Mouse (Mus musculus) Patski (cell line): ENCODE results near the gene Gm48552. TPM values are rescaled to one million over a fixed set of nuclear protein-coding genes. Genes with fewer than 3 reads are reported as not detected.

Experiments
- ATAC-seq: fragments of 100-300 bp; one replicate; pipeline ENCODE4 v1.8.0; 2021
- CTCF ChIA-PET: fragments of 350-600 bp; sonication (Branson Sonifier 250); formaldehyde crosslinking; loops from one replicate; lab custom pipeline; 2022; ENCODE audit warnings: inconsistent platforms; lab: Charles Lee
- POLR2A ChIA-PET: fragments of 350-600 bp; sonication (Branson Sonifier 250); formaldehyde crosslinking; loops from one replicate; lab custom pipeline; 2022; ENCODE audit warnings: antibody characterized with exemption, inconsistent platforms; lab: Charles Lee
- DNase-seq: peaks from one replicate; pipeline ENCODE4 v3.0.0-alpha.2; 2011; ENCODE audit warnings: low read depth, low spot score
- H3K27me3 ChIP-seq: fragments of 371-371 bp; one replicate; pipeline ENCODE4 v1.5.1; 2021
- CTCF ChIP-seq: fragments of 100-300 bp; IDR thresholded peaks from one replicate; pipeline ENCODE4 v1.5.1; 2021
- in situ Hi-C: fragments of 300-500 bp; cut with MboI; formaldehyde crosslinking; loops from 3 replicates; pipeline ENCODE4 v1.11.1; 2018; ENCODE audit warnings: low pct_unique_long_range_greater_than_20kb, mixed read lengths
- polyA plus RNA-seq: library from polyadenylated mRNA; unstranded; gene quantifications from one replicate; pipeline ENCODE4 v1.2.3, GENCODE M21; 2021

Gm48552 gene
- polyA plus RNA-seq, 1 experiment from 2014 or later, result 0.76 TPM

DNA sequence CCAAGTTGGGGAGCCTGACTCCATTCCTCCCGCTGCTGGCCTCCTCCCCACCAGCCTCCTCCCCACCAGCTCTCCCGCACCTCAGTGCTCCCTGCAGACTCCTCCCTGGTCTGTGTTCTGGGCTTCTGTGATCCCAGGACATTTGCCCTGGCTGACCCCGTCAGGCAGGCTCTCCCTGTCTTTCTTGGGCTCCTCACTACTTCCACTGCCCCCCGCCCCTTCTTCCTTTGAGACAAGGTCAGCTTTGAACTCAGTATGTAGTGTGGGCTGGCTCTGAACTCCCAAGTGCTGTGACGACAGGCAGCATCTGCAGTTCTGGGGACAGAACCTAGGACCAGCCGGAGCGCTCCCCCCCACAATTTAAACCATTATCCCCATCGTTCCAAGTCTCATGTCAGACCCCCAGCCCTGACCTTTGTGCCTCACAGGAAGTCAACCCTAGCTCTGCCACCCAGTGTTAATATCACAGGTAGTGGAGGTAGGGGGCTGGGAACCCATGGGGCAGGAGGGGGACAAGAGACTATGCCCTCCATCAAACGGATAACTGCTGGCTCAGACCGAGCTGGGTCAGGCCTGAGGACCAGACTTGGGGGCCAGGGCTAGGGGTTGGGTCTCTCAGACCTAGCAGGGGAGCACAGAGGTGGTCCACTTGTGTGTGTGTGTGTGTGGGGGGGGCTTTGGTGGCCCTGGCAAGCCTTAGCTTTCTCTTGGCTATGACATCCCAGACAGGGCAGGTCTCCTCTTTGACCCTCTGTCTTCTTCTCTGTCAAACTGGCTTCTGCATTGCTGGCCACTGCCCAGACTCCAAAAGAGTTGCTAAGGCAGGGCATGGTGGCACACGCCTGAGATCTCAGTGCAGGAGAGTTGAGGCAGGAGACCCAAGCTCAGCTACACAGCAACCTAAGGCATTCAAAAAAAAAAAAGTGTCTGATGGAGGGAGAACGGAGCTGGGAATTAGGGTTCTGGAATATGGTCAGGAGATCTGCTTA lies 28.7 kb downstream of the Gm48552 start:
- no peaks in the 10 kb centered on the region for H3K27me3 ChIP-seq
- no peak for DNase-seq
- CTCF ChIA-PET, result interaction anchor here (0.8 to 1.7 kb wide), 4 partner anchors 10 to 22 kb away, joined by 3 to 6 read pairs (median 4); no protein-coding TSS in a partner anchor
- ATAC-seq, result no peak
- POLR2A ChIA-PET, result no interaction called here
- in situ Hi-C loops, result no loop called here
- no peak for TF ChIP-seq CTCF

DNA sequence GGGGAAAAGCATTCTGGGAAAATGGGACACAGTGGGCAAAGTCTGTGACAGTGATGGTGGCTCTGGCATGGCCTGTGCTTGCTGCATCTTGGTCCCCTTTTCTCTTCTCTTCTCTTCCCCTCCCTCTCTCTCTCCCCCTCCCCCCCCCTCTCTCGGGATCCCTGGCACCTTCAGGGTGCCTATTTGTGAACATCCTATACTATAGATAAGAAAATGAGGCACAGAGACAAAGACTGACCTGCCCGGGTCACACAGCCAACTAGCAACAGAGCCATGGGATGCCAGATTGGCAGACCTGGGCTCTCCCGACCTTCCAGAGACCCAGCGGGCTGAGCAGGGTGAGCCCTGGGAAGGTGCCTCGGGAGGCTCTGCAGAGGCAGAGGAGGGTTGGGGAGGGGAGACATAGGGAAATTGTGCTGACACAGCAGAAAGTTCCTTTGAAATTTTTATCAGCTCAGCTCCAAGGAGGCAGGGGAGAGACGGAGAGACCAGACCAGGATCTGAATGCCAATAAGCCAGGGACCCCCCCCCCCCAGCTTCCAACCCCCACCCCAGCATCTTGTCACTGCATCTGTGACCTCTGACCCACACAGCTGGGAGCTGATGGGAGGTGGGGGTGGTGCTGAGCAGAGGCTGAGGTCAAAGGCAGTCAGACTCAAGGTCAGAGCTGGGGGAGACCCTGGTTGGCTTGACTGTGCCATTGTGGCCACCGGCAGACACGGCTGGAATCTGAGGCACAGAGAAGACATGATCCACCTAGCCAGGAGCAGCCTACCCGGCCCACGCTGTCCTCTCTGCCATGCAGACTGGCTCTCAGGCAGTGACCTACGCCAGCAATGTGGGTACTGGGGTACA lies 29.6 kb downstream of the Gm48552 start:
- no peak for DNase-seq
- in situ Hi-C loops, result no loop called here
- ChIA-PET CTCF (interaction anchor here (1.0 to 1.7 kb wide), 2 partner anchors 11 to 23 kb away, joined by 4 to 6 read pairs; no protein-coding TSS in a partner anchor), POLR2A (no interaction called here)
- no peak for TF ChIP-seq CTCF
- H3K27me3 ChIP-seq, result no peaks in the 10 kb centered on the region
- ATAC-seq, result no peak

DNA sequence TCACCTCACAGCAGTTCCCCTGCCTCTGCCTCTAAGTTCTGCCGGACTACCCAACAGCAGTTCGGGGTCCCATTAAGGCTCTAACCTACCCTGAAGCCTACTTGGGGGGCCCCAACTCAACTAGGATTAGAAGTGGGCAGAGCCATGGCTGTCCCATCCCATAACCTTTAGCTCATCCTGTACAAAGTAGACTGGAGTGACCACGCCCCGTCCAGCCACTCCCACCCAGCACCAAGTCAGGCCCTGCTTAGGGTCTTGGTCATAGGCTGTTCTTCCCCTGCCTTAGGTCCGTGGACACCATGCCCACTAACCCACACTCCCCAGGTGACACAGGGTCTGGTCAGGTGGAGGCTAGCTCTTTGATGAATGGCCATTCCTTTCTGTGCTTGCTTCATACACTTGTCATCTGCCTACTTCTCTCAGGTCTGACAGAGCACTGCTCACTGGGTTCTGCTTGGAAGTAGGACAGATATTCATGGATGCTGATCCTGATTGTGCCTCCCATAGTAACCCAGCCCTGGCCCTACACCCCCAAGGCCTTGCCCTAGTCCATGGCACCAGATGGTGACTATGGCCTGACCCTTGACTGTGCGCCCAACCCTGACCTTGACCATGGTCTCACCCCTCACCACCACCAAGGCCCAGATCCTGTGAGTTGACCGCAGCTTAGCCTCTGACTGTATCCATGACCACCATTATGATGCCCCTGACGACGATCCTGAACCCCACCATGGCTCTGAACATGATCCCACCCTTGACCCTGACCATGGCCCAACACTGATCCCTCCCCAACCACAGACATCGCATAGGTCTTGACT lies 30.5 kb downstream of the Gm48552 start:
- ATAC-seq (no peak), DNase-seq (no peak)
- no peak for TF ChIP-seq CTCF
- ChIA-PET CTCF (interaction anchor here (1.7 kb wide), 1 partner anchor 12 kb away, joined by 6 read pairs; no protein-coding TSS in a partner anchor), POLR2A (no interaction called here)
- no peaks in the 10 kb centered on the region for H3K27me3 ChIP-seq
- in situ Hi-C loops, result no loop called here

DNA sequence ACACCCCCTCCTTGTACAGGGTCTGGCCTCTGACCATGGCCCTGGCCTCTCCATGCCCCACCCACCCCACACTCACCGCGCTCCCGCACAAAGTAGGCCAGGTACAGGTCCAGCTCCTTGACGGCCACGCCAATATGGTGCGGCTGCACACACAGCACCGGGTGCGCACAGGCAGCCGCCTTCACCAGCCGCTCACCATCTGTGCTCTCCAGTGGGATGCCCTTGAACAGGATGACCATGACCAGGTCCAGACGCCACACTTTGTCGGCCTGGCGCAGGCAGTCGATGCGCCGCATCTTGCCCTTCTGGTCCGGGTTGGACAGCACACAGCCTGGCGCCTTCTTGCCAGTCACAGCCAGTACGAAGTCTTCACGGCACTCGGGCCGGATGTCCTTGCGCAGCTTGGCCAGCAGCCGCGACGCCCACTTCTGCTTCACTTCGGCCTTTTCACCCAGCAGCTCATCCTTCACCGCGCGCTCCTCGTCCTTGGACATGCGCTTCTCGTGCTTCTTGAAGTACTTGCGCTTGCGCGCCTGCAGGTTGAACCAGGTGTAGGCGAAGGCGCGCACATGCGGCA lies 31.5 kb downstream of the Gm48552 start:
- DNase-seq (no peak), ATAC-seq (no peak)
- ChIA-PET POLR2A (no interaction called here), CTCF (no interaction called here)
- H3K27me3 ChIP-seq, result no peaks in the 10 kb centered on the region
- in situ Hi-C loops, result no loop called here
- no peak for TF ChIP-seq CTCF

DNA sequence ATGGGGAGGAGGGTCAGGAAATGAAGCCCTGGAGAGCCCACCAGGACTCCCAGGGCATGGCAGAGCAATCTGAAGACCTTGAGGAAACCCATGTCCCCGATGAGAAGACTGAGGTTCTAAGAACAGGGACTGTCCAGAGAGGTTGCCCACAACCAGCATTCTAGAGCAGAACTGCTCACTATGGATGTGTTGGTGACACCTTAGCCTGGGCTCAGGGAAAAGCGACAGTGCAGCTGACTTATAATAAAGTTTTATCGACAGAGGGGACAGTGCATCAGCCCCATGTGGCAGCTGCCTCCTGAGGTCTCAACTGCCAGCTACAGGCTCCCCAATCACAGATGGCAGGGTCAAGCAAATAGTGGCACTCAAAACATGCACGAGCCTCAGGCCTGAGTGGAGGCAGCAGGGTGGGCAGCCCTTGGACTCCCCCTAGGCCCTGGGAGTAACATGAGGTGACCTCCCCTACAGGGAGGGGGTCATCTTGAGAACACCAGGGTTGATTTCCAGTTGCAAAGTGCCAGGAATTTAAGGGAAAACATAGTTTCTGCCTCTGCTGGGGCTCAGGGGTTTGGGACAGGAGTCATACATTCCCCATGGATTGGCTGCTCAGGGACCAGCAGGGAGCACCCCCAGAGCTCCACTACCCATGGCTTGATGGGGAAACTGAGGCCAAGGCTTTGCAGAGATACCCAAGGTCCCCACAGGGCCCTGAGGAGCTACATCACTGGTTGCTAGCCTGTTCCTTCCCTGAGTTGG lies 32.4 kb downstream of the Gm48552 start:
- DNase-seq, result no peak
- no peaks in the 10 kb centered on the region for H3K27me3 ChIP-seq
- CTCF ChIA-PET, result interaction anchor here (1.5 kb wide), 1 partner anchor 15 kb away, joined by 5 read pairs; no protein-coding TSS in a partner anchor
- POLR2A ChIA-PET, result no interaction called here
- no peak for TF ChIP-seq CTCF
- no peak for ATAC-seq
- in situ Hi-C loops, result no loop called here

DNA sequence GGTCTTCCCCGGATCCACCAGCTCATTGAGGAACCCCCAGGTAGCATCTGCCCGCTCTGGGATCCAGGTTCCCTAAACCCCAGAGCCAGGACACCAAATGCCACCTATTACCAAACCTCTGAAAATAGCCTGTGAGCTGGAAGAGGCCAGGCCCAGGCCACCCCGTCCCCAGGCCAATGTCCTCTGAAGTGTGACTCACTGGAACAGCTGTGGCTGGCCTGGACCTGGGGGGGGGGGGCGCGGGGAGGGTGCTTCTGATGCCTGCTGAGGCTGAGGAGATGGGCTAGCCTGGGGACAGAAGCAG lies 32.9 kb downstream of the Gm48552 start:
- in situ Hi-C loops, result no loop called here
- H3K27me3 ChIP-seq, result no peaks in the 10 kb centered on the region
- no peak for ATAC-seq
- no peak for TF ChIP-seq CTCF
- no peak for DNase-seq
- ChIA-PET POLR2A (no interaction called here), CTCF (interaction anchor here (1.5 kb wide), 1 partner anchor 16 kb away, joined by 5 read pairs; no protein-coding TSS in a partner anchor)

DNA sequence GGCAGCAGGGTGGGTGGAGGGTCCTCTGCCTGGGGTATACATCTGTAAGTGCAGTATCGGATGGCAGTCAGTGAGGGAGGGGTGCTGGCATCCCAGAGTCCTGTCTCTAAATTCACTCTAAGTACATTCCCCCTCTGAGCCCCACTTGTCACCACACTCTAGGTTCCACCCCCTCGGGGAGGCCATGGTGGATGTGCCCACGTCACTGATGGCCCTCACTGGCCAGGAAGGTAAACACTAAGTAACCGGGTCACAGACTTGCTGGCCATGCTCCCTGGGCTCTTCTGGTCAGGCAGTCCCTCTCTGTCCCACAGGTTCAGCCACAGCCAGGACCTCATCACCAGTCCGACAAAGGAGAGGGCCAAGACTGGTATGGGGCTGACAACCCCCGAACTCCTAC lies 33.4 kb downstream of the Gm48552 start:
- ATAC-seq (no peak), DNase-seq (no peak)
- in situ Hi-C loops, result no loop called here
- CTCF ChIA-PET, result interaction anchor here (1.0 to 1.5 kb wide), 2 partner anchors 11 to 16 kb away, joined by 3 to 5 read pairs; no protein-coding TSS in a partner anchor
- POLR2A ChIA-PET, result no interaction called here
- no peaks in the 10 kb centered on the region for H3K27me3 ChIP-seq
- no peak for TF ChIP-seq CTCF

DNA sequence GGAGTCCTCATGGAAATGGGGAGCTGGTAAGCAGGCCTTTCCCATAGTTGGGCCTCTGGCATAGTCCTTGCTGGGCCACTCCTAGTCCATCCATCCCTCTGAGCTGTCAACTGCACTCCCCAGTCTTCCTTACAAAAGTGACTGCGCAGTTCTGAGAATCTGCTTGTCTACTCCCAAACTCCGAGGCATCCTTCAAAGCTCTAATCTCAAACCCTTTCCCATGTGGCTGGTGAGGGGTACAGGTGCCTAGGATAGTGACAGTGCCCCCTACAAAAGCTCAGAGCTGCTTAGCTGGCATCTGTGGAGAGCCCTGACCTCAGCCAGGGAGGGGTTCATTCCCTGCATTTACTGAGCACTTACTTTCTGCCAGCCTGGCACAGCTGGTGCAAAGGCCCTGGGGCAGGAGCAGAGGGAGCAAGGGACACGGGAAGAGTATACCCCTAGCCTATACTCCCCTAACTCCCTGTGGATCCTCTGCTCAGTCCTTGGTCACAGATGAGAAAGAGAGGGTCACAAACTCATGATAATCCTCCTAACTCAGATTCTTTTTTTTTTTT lies 33.9 kb downstream of the Gm48552 start:
- ChIA-PET POLR2A (no interaction called here), CTCF (interaction anchor here (1.0 to 1.5 kb wide), 2 partner anchors 12 to 17 kb away, joined by 3 to 5 read pairs; no protein-coding TSS in a partner anchor)
- TF ChIP-seq CTCF, result no peak
- DNase-seq (no peak), ATAC-seq (no peak)
- in situ Hi-C loops, result no loop called here
- H3K27me3 ChIP-seq, result no peaks in the 10 kb centered on the region
